Mouse (Mus musculus) testis, postnatal 10 days (tissue): Measurements from ENCODE around the gene Gabra1.

ENCODE experiments used
- DNase-seq: peaks from one replicate; pipeline ENCODE4 v3.0.0; 2021; ENCODE audit warnings: low spot score

The Gabra1 gene

GRCm38 (mm10) chr11:42182825-42183152, at the start of gene Gabra1:
Gabra1 (minus strand) TSS chr11:42182930.
- DNase-seq: no peak

- DNase-seq: no peak
Observed at GRCm38 (mm10) chr11:42181973-42182824, 531 bp downstream of the Gabra1 start.

GRCm38 (mm10) chr11:42181426-42181825, 1.3 kb downstream of the Gabra1 start:
- no peak for DNase-seq

- DNase-seq: no peak
Observed at GRCm38 (mm10) chr11:42179535-42179934, 3.2 kb downstream of the Gabra1 start.

- DNase-seq: no peak
Observed at GRCm38 (mm10) chr11:42178296-42178695, 4.4 kb downstream of the Gabra1 start.

GRCm38 (mm10) chr11:42151396-42151795, 31.3 kb downstream of the Gabra1 start:
- no peak for DNase-seq

- no peak for DNase-seq
Observed at GRCm38 (mm10) chr11:42116931-42117330, 65.8 kb downstream of the Gabra1 start.

GRCm38 (mm10) chr11:42110051-42110450, 72.7 kb downstream of the Gabra1 start:
- no peak for DNase-seq

- no peak for DNase-seq
Observed at GRCm38 (mm10) chr11:42109627-42110026, 73.1 kb downstream of the Gabra1 start.

- no peak for DNase-seq
Observed at GRCm38 (mm10) chr11:42095556-42095955, 87.2 kb downstream of the Gabra1 start.
